Mouse (Mus musculus) R1 (cell line): ENCODE data around the gene Taok3.

Experiments used
- DNase-seq: peaks from one replicate; pipeline ENCODE4 v3.0.0-alpha.2; 2018; ENCODE audit warnings: low read depth, low spot score

The Taok3 gene

DNA sequence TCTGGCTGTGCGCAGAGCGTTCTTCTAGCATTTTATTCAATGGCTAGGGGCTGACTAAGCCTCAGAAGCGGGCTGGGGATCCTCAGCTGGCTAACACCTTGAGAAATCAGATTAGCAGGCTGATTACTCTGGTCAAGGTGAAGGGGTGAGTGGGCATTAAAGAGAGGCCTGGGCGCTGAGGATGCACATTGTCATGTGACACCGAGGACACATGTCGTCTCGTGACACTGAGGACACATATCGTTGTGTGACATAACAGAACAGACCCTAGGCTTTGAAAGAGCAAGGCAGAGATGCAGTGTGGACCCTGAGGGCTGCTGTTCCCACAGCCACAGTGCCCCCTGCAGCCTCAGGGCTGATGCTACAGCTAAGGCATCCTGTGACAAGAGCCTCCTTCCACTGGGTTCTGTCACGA lies 23.8 kb downstream of the Taok3 start:
- peak; percentile 50 for DNase-seq

DNA sequence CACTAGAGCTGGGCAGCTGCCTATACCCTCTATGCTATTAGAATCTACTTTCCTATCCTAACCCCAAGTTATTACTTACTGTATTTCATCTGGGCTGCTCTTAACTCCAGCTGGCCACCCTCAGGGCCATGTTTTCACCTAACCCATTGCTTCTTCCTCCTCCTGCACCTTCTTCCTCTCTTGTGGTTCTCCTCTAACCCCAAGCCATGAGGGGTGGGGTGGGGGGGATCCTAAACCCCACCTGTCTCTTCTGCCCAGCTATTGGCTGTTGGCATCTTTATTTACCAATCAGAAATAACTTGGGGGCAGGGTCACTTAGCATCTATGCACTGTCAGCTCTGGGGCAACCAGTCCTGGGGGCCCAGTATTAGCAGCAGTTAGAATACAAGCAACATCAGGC lies 26.2 kb downstream of the Taok3 start:
- DNase-seq: no peak

DNA sequence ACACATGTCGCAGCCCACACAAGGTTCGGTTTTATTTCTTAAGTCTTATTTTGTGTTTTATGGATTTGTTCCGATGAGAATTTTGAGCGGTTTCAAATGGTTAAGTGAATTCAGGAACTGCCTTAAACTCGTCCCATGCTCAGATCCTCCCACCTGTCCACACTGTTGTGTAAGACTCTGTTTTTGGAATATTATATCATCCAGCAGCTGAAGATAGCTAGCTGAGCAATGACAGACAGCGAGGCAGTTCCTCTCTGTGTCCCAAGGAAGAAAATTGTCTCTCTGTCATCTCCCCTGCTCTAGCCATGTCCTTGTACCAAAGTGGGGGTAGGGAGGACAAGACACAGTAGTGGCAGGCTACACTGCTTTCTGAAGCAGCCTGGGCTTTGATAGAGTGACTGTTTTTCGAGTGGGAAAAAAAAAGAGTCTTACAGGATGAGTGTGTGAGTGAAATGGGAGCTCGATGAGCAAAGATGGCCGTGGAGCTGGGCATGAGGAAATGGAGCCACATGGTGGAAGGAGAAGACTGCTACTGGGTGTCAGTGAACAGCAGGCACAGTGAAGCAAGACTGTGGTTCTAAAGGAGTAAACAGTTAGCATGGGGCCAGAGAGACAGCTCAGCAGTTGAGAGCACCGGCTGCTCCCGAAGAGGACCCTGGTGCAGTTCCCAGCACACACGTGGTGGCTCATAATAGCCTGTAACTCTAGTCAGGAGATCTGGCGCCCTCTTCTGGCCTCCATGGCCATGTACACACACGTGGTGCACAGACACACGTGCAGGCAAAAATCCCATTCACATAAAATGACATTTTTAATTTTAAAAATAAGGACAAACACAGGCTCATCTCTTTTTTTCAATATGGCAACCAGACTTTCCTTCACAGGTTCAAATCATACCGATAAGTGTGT lies 27.5 kb downstream of the Taok3 start:
- DNase-seq: peak; percentile 78

DNA sequence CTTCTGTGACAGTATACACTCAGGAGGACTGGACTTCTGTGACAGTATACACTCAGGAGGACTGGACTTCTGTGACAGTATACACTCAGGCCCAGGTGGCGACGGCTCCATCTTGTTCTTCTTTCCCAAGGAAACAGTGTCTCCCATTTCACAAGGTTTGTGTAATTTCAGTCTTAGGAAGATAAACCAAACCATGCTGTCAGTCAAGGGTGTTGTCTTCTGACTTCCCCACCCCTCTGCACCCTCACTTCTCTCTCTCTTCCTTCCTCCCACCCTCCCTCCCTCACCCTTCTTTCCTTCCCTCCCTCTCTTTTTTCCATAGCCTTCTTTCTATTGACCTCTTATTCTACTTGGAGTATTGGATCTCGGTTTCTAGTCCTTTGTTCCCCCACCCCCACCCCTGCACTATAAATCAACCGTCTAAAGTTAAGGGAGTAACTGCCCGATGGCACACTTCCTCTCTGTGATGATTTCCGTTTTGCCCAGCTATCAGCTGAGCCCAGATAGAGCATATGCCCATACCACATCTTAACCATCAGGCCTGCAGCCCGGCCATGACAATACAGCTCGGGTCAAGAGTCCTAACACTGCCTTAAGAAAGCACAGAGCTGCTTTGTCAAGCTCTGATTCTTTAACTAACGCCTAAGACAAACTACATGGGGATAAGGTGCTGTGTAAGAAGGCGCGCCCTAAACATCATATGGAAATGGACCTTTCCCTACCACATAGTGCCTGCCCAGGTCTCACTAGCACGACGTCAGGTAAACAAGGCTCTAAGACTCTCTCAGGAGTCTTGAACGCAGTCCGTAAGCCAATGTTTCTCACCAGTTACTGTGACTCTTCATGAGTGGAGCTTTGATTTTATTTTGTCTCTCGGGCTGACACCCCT lies 29.4 kb downstream of the Taok3 start:
- DNase-seq: no peak

DNA sequence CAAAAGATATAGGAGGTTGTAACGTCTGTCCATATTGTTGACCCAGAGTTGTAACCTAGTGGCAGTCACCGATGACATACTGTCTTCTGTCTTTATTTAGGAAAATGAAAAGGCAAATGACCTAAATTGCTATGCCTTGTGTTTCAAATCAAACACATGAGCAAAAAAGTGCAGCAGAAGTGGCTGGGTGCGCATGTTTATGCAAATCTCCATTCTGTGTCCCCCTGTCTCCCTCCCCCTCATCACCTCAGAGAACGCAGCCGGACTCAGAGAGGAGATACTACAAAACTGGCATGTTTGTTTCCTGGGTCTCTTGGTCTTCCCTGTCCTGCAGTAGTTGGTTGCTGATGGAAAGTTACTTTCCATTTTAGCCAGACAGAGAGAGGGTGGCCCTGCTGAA lies 30.1 kb downstream of the Taok3 start:
- no peak for DNase-seq

DNA sequence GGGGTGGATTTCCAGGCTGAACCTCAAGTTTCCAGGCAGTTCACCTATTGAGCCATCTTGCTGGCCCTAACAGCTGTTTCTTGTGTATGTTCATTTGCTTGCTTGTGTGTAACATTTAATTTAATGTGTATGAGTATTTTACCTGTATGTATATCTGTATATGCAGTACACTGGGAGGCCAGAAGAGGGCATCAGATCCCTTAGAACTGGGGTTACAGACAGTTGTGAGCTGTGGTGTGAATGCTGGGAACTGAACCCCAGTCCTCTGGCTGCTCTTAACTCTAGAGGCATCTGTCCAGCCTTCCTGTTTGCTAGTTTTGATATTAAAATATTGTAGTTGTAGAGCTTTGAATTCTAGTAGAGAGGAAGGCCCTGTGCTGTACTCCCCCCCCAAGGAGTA lies 33.0 kb downstream of the Taok3 start:
- DNase-seq: peak; percentile 53

DNA sequence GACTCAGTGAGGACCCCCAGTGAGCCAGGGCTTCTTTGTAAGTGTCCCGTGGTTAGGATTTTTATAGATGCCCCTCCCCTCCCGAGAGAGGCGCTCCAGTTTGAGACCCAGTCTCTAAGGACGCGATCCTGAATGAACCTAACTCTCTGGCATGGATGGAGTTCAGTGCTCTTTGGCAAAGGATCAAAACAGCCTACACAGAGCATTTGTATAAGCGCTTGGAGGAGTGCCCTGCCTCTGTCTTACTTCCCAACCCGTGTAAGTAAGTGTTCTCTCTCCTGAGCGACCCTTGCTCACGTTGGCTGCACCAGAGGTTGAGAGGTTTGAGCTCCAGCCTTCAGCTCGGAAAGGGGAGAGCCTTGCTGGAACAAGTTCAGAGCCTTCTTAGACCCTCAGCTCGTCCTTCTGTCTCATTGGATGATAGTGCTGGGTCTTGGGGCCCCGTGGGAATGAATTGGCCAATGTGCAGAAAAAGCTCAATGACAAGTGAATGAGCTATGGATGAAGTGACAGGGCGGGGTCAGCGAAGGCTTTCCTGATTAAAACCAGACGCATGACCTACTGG lies 33.7 kb downstream of the Taok3 start:
- DNase-seq: peak; percentile 33

DNA sequence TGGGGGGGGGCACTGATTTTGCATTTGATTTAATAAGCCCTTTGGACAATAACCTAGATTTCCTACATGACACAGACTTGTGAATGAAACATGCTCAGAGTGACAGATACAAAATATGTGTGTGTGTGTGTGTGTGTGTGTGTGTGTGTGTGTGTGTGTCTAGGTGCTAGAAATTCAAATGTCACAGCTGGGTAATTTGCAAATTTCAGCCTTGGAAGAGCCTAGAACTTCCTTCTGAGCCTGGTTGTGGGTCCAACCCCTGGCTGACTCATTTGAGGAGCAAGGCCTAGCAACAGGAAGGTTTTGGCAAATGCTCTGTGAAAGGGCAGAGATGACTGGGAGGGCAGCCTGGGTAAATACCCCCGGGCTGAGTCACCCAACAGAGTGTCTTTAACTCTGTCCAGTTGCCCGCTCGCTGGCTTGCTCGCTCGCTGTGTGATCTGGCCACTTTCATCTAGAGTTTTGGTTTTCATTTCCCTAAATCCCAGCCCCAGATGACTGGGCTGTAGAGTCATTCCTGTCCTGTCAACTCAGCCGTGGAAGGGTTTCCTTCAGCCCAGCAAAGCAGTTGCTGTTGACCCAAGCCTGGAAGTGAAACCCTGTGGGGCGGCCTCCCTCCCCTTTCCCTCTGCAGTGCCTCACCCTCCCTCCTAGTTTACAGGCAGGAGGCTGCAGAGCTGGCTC lies 38.5 kb downstream of the Taok3 start:
- DNase-seq: no peak

DNA sequence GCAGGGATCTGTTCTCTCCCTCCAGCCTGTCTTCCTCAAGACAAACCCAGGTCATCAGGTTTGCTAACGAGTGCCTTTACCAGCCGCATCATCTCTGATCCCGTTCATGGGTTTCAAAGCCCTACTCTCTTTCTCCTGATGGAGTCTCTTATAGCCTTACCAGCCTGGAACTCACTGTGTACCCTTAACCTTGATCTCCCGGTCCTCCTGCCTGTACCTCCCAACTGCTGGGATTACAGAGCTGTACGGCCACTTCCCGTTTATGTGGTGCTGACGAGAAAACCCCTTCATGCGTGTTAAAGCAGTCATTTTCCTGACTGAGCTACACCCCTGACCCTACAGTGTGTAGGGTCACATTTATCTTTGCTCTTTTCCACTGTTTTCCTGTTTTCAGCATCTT lies 39.4 kb downstream of the Taok3 start:
- DNase-seq: no peak

DNA sequence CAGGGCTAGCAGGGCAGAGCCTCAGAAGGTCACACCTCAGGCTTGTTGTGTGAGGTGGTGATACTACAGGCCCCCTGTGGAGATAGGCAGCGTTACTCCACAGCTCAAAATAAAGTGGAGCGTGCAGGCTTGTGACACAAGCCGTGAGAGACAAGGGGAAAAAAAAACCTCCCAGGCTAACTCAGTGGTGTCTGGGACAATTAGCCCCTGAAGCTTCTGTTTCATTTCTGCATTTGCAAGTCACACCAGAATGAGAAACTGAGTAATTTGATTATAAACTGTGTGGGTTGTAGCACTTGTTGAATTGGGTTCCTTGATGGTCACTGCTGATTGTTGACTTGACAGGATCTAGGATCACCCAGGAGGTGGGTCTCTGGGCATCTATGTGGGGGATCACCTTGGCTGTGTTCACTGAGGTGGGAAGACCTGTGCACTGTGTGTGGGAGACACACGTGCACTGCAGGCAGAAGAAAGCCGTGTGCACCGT lies 39.9 kb downstream of the Taok3 start:
- DNase-seq: peak; percentile 38

DNA sequence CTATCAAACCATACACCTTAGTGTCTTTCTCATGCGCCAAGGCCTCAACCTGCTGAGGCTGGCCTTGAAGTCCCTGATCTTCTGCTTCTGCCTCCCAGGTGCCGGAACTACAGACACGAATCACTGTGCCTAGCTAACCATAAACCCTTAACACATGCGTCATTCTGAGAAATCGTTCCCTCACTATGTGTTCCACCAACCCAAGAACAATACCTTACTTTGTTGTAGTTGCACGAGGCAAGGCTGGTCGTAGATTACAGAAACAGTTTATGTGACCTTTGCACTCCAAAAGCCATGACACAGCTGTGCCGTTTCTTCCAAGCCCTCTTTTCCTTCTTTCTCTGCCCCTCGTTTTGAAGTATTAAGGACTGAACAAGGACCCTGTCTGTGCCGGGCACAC lies 40.6 kb downstream of the Taok3 start:
- no peak for DNase-seq

DNA sequence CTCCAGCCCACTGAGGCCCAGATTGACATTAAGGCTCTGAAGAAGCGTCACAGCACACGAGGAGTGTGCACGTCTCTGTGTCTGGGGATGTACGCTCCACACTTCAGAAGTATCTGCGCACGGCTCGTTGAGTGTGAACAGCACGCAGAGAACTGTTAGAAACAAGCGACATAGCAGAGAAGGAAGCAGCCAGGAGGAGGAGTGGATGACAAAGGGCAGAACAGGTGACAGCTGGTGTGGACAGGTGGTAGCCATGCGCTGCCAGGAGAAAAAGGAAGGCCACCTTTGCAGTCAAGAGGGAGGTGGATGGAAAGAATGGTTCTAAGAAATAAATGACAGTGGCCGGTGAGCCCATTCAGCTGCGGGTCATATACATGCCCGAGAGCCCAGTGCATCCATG lies 43.9 kb downstream of the Taok3 start:
- no peak for DNase-seq

DNA sequence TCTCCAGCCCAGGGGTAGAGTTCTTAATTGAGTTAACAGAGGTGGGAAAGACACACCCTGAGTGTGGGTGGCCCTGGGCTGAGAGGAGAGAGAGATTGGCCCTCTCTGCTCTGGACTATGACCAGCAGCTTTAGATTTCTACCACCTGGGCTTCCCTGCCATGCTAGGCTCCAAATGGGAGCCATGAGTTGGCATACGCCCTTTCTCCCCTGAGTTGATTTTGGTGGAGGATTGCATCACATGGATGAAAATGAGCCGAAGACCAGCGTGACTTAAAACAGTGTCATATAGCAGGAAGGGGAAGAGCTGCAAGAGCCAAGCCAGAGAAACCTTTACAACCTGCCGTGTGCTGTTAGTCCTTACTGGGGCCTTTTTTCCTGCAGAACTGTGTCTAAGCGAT lies 44.6 kb downstream of the Taok3 start:
- DNase-seq: no peak

DNA sequence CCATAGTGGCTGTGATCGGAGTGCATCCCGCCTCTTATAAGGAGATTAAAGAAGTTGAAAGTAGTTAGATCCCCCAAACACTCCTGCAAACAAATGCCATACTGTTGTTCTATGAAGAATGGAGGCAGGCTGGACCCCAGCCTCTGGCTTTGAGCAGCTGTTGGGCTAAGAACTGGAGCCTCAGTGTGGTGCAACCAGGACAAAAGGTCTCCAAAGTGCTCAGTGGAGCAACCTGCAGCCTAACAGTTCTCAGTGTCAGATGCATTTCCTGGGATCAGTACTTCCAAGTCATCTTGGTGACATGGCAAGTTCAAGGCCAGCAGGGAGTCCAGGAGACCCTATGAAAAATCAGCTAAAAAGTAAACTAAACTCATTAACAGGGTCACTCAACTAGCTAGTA lies 45.0 kb downstream of the Taok3 start:
- DNase-seq: no peak

DNA sequence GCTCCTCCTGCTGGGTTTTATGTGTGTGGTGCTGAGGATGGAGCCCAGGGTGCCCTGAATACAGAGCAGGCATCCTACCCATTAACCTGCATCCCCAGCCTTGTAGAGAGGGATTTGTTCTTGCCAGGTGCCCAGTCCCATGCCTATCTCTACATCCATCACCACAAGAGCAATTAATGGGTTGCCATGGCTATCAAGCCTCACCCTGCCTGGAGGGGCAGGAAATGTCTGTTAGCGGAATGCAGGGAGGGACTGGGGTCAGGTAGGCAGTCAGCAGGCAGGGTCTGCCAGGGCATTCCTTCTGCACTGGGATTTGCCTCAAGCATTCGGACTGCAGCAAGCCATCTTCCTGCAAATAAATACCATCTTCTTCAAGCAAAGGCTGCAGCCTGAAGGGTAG lies 46.0 kb downstream of the Taok3 start:
- no peak for DNase-seq

DNA sequence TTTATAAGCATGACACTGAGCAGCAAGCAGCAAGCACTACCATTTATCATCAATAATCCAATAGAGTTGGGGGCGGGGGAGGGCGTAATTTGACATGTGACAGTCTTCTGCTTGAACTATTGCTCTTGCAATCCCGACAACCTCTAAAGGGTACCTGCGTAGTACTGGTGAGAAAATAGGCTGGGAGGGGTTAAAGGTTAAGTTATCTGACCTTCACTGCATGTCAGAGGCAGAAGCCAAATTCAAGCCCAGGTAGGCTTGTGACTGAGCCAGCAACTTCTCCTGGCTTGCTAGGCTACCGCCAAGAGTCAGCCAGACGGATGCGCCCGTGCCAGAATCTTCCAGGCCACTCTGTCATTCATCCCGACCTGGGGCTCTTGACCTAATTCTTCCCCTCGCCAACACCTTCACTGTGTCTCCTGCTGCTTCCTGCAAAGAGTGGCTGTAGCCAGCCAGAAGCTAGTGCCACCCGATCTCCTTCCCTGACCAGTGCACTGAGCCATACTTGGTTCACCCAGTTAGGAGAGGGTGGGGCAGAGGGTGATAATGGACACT lies 47.0 kb downstream of the Taok3 start:
- DNase-seq: no peak

DNA sequence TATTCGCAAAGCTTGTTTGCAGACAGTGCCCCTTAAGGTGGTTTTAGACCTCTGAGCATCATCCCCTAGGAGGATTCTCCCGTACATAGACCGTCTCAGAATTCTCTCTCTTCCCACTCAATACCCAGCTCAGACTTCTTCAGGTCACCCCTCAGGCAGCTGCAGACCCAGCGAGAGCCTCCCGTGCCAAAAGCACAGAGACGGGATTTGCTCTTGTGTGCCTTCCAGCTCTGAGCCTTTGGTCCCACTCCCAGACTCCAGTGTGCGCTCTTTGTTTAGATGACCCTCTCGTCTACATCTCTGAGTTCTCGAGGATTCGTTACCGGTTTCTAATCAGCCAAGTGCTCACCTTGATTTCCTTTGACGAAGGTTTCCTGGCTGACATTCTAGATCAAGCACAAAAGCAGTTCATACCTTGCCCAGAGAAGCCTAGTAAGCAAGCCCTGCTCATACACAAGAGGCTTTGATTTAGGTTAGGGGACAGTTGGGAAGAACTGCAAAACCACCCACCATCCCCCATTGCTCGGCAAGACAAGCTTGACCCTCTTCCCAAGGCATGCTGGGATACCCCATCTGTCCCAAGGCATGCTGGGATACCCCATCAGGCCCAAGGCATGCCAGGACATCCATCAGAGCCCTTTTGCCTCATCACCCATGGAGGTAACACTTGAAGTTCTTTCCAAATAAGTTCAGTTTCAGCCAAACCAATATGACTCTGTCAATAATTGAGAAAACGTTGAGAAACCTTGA lies 48.6 kb downstream of the Taok3 start:
- DNase-seq: no peak

DNA sequence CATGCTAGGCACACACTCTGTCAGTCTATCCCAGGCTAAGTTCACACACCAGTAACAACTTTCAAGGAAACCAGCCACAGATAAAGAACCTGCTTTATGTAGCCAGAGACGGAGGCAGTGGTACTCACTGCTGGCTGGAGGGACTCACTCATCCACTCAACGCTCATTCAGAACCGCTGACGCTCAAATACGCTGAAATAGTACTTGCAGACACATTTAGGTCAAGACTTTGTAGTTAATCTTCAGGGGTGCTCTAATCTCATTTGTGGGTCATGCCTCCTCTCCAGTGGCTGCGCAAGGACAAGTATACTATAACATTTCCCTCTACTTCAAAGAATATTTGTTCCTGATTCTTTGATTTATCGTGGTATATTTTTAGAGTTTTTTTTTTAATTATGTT lies 54.1 kb downstream of the Taok3 start:
- no peak for DNase-seq

DNA sequence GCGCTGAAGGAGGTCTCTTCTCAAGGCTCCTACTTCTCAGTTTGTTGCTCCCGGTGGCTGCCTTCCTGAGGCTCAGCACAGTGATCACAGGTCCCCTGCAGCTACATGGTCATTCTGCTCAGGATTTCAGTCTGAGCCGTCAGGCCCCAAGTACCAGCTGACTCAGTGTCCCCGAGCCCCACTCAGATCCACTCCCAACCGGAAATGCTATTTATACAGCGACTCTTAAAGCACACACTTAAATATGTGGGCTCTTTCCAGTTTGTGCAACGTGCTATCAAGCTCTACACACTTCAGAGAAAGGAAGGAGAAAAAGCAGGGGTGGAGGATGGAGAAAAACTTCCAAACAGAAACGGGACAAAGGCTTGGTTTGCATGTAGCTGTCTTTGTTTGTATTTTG lies 56.0 kb downstream of the Taok3 start:
- no peak for DNase-seq

DNA sequence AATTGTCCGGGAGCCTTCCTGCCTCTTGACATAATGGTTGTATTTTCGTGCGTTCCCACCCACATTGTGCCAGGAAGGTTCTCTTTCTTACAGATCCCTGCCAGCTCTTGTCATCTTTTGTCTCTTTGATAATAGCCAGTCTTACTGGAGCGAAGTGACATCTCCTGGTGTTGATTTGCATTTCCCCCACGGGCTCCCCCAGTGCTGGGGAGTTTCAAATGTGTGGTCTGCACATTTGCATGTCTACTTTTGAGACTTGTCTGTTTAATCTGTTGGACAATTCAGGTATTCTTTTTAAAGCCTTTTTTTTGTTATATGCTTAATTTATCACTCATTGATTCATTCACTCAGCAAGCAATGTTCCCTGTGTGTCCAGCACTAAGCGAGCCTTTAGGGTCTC lies 58.1 kb downstream of the Taok3 start:
- DNase-seq: no peak

DNA sequence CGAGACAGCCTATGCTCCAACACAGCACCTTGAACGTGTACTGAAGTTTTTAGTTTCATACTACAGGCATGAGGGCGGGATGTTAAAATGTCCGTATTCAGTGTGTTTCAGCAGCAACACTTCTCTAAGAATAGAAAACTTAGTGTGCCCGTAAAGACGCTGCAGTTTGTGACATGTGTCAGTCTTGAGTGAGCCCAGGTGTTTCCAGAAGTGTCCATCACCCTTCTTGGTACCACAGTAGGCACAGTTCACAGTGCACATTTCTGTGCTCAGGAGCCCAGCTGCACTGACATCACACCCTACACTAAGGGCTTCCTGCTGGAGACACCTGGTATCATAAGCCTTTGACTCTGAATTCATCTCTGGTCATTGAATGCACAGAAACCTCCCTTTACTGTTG lies 58.6 kb downstream of the Taok3 start:
- DNase-seq: no peak
